Mouse (Mus musculus): Measurements from ENCODE around the gene Hdac10. TPM values are rescaled to one million over a fixed set of nuclear protein-coding genes. Genes with fewer than 3 reads are reported as not detected.

Gene Hdac10
- polyA plus RNA-seq (2017; shearing (Covaris generic)) = 77.6 TPM

DNA sequence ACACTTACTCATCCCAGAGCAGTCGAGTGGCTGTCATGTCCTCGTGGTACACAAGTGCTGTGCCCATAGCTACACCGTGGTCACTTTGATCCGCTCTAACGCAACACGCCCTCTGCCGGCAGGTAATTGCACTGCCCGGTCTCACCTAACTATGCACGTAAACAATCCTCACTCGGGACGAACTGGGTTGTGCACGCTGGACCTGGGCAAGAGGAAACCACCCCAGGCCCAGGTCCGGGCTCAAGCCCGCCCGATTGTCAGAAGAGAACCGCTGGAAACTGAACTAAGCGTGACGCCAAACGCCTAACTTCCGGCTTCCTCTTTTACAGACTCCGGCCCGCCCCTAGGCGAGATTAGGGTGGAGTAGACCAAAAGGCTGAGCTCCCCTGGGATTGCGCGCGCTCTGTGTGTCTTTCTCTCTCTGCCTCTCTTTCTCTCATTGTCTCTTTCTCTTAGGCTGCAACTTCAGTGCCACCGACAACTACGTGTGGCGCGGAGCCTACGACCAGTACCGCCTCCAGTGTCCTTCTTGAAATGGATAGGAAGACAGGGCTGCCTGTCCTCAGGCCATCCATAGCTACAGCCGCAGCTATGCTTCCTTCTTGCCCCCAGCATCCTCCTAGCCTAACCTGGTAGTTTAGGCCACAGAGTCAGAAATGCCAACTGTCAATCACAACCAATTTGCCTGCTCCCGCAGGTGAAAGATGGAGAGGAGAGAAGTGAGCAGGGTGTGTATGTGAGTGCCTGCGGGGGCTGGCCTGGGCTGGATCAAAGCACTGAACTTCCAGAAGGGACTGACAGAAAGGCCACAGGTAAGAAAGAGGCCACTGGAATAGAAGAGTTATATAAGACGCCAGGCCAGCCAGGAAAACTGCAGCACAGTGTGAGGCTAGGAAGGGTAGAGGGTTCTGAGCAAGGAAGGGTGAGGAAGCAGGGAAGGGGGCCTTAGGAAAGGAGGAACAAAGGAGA lies at the start of gene Hdac10:
Gene Hdac10 (minus strand): TSS at position 319 of the 969 bp plus-strand sequence.

DNA sequence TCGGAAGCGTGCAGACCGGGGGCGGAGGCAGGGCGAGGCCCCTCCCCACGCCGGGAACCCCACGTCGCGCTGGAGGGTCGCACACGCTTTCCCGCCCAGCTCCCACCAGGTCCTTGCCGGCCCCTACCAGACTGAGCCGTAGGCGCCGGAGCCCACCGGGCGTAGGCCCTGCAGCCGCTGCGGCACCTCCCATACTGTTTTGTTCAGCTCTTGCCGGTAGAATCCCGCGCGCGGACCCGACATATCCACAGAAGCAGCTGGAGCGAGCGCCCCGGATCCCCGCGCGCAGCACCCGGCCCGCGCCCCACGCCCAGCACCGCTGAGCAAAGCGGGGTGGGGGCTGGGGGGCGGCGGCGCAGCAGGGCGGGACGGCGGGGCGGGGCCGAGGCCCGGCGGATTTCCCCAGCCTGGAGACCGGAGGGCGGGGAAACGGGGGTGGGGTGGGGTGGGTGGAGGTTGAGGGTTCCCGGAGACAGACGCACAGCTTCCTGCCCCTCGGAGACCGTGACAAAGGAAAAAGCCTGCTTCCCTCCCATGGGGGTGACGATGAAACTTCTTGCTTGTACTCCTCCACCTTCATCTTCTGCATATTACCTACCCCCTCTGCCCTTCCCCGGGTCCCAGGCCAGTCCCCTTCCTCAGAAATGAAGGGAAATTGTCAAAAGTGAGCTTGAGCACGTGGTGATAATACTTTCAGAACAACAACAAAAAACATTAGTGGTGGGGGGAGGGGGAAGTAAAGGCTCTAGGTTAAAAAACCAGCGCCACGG lies 21.0 kb upstream of the Hdac10 start, which contains the start of gene Mapk11:
Gene Mapk11 (minus strand): TSS at position 358 of the 770 bp plus-strand sequence.

DNA sequence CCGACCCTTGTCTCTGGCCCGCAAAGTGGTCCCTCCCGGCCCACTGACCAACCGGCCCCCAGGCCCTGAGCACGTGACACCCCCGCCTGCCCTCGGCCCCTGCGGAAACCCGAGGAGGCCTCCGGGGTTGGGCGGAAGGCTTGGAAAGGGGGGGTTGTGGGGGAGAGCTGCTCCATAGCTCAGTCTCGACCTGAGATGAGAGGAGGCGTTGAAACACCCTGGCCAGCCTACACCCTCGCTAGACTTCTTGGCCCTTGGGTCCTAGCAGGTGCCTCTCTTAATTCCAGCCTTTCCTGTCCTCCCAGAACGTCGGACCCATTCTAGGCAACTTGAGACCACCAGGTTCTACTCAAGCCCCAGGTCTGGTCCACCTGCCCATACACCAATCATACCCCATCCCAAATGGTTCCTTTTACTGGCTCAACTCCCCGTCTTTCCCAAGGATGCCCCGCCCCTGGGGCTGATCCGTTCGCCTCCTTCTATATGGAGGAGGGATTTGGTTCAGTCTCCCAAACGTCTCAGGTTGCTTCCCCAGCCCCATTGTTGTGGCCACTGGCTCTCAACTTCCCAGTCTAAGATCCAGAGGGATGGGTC lies 12.3 kb upstream of the Hdac10 start, which contains the start of gene Mapk12:
Gene Mapk12 (minus strand): TSS at position 45 of the 594 bp plus-strand sequence.

DNA sequence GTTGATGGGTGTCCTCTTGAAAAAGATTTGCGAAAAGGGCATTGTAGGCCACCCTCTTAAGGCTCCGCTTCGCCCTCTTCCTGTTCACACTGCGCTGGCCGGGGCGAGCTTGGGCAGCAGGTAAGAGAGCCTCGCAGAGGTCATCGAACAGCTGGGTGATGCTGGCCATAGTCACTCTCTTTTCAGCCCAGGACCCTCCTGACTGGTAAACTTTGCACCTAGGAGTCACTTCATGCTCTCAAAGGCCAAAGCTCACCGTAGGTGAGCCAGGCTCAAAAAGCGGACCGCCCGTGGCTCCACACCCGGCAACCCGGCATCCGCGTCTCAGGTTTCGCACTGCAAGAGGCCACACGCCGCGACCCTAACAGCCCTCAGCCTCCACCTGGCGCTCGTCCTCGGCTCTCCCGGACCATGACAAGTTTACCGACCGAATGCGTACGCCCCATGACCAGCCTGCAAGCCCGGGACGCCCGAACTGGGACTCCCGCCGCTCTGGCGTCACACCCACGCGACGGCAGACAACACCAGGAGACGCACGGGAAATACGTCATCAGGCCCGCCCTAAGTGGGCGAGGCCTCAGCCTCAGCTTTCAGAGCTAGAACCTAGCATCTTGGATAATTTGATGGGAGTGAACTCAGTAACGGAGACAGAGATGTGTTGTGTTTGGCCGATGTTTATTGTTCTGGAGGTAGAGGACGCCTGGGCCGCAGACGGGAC lies 5.7 kb downstream of the Hdac10 start, which contains the start of gene Tubgcp6:
Gene Tubgcp6 (minus strand): TSS at position 464 of the 718 bp plus-strand sequence.

DNA sequence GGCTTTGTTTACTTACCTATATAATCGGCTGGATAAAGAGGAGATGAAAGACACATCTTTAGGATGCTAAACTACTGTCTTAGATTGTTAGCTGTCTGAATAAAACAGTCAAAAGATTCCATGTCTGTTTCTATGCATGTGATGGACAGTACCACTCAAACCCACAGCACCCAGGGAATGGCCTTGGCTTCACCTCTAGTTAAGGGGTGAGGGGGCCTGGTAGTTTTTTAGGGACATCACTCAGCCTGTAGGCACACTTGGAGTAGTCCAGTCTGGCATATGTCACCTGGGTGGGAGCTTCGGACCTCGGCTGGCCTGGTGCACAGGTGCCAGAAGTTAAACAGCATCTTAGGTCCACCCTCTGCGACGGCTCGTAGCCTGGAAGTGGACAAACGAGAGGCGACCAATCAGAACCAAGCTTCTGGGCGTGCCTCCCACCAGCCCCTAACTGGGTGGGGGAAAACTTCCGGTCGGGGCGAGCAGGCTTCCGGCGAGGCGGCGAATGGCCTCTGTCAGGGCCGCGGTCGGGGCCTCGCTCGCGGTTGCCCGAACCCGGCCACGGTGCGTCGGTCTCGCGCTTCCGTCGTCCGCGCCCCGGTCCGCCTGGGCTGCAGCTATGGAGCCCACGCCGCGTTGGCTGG lies 39.8 kb downstream of the Hdac10 start, which contains the start of gene Selenoo:
Gene Selenoo (plus strand): TSS at position 478 of the 641 bp plus-strand sequence.

DNA sequence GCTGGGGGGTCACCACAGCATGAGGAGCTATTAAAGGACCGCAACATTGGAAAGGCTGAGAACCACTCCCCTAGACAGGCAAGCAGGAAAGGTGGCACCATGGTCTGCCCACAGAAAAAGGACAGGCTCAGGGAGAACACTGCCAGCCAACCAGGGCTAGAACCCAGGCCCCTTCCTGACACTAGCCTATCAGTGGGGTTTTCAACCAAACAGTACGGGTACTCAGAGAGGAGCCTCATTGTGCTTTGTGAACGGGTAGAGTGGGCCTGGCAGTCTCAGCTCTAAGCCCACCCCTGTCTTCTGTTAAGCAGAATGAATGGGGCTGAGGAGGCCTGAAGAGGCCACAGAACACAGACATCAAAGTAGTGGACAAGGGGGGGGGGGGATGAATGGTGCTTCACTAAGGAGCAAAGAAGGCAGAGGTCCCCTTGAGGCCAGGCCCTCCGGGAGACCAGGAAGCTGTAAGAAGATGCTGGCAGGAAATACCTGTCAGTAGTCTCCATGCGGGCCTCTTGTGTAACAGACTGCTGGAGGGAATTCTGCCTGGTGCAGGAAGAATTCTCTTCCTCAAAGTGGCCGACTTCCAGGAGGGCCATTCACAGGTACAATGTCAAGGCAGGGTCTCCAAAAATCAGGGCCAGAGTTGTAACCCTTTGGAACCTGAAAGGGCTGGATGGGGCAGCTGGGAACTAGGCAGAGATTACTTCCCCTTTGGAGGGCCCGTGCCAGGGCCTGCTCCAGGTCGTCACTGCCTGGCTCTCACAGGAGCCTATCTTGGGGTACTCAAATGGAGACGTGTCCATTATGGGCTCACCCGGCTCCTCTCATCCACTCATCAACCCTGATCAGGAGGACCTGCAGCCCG lies 53.7 kb downstream of the Hdac10 start, which contains the start of gene Trabd:
Gene Trabd (plus strand): TSS at position 512 of the 865 bp plus-strand sequence.

Other genes with a start within 250 kb of the Hdac10 start
- gene Ttll8, start 174.3 kb downstream of the Hdac10 start, polyA plus RNA-seq (2017; shearing (Covaris generic)) = not detected
- not detected for gene Mlc1, start 149.7 kb downstream of the Hdac10 start, polyA plus RNA-seq (2017; shearing (Covaris generic))
- not detected for gene Mov10l1, start 145.8 kb downstream of the Hdac10 start, polyA plus RNA-seq (2017; shearing (Covaris generic))
- gene Panx2, start 69.0 kb downstream of the Hdac10 start, polyA plus RNA-seq (2017; shearing (Covaris generic)) = 0.30 TPM
- 69.7 TPM for gene Trabd, start 53.6 kb downstream of the Hdac10 start, polyA plus RNA-seq (2017; shearing (Covaris generic))
- 6.0 TPM for gene Selenoo, start 39.6 kb downstream of the Hdac10 start, polyA plus RNA-seq (2017; shearing (Covaris generic))
- gene Tubgcp6, start 5.6 kb downstream of the Hdac10 start, polyA plus RNA-seq (2017; shearing (Covaris generic)) = 35.9 TPM
- gene Mapk12, start 12.0 kb upstream of the Hdac10 start, polyA plus RNA-seq (2017; shearing (Covaris generic)) = 10.2 TPM
- gene Mapk11, start 20.9 kb upstream of the Hdac10 start, polyA plus RNA-seq (2017; shearing (Covaris generic)) = 54.8 TPM
- 6.9 TPM for gene Plxnb2, start 52.1 kb upstream of the Hdac10 start, polyA plus RNA-seq (2017; shearing (Covaris generic))
- 52.0 TPM for gene Dennd6b, start 67.8 kb upstream of the Hdac10 start, polyA plus RNA-seq (2017; shearing (Covaris generic))
- gene Ppp6r2, start 82.9 kb upstream of the Hdac10 start, polyA plus RNA-seq (2017; shearing (Covaris generic)) = 6.3 TPM
- gene Sbf1, start 186.6 kb upstream of the Hdac10 start, polyA plus RNA-seq (2017; shearing (Covaris generic)) = 78.2 TPM
- not detected for gene Adm2, start 194.0 kb upstream of the Hdac10 start, polyA plus RNA-seq (2017; shearing (Covaris generic))
- not detected for gene Miox, start 205.7 kb upstream of the Hdac10 start, polyA plus RNA-seq (2017; shearing (Covaris generic))
- gene Lmf2, start 227.0 kb upstream of the Hdac10 start, polyA plus RNA-seq (2017; shearing (Covaris generic)) = 77.8 TPM
- gene Ncaph2, start 227.0 kb upstream of the Hdac10 start, polyA plus RNA-seq (2017; shearing (Covaris generic)) = 198 TPM
- 6.4 TPM for gene Sco2, start 245.1 kb upstream of the Hdac10 start, polyA plus RNA-seq (2017; shearing (Covaris generic))
- 1.0 TPM for gene Tymp, start 248.3 kb upstream of the Hdac10 start, polyA plus RNA-seq (2017; shearing (Covaris generic))